9 mouse cellular contexts compared by ENCODE assay signal in genomic region chr9:27192761-27193591, GRCm38 (mm10). TPM values are rescaled to one million over a fixed set of nuclear protein-coding genes. Genes with fewer than 3 reads are reported as not detected.
DNase-seq lines count a peak whose midpoint lies in the region; ATAC-seq and TF ChIP-seq lines count a peak whose summit lies in the region.
"Had no signal": no experiment of that assay in that cellular context is flagged by ENCODE, and none has a peak within 500 bp of the region (broad histone marks: within the 10 kb centered on the region; RNA-seq: fewer than 3 reads in every experiment).

No protein-coding gene starts in this region.

- H3K9me3 ChIP-seq in intestine, embryonic 14.5 days (ENCODE audit: control insufficient read depth, low read length) = no peaks in the 10 kb centered on the region
- H3K9me3 ChIP-seq in intestine, postnatal 0 days (ENCODE audit: control insufficient read depth) = no peaks in the 10 kb centered on the region
- H3K9me3 ChIP-seq in embryonic facial prominence, embryonic 12.5 days = no peaks in the 10 kb centered on the region
- no peaks in the 10 kb centered on the region for H3K9me3 ChIP-seq in midbrain, embryonic 14.5 days (ENCODE audit: control insufficient read depth, low read length)
- H3K9me3 ChIP-seq: embryonic facial prominence, embryonic 13.5 days had no signal

- H3K27ac ChIP-seq in intestine, embryonic 14.5 days (ENCODE audit: low read depth) = peak overlapping the region; percentile 73; the same call in 1 of the 2 replicates
- no peak overlapping the region for H3K27ac ChIP-seq in intestine, postnatal 0 days (ENCODE audit: low read depth, low read length)
- H3K27ac ChIP-seq in embryonic facial prominence, embryonic 12.5 days = no peak overlapping the region
- peak overlapping the region; percentile 71 for H3K27ac ChIP-seq in midbrain, embryonic 14.5 days (replicated peaks; ENCODE audit: low read depth, low read length)
- H3K27ac ChIP-seq: embryonic facial prominence, embryonic 13.5 days had no signal

- H3K4me3 ChIP-seq in intestine, embryonic 14.5 days (ENCODE audit: low read depth, low read length) = no peak overlapping the region
- H3K4me3 ChIP-seq in intestine, postnatal 0 days (ENCODE audit: low read depth, low read length) = no peak overlapping the region
- H3K4me3 ChIP-seq in embryonic facial prominence, embryonic 12.5 days = no peak overlapping the region
- no peak overlapping the region for H3K4me3 ChIP-seq in midbrain, embryonic 14.5 days (replicated peaks; ENCODE audit: low read depth, low read length)

- H3K36me3 ChIP-seq in intestine, embryonic 14.5 days (ENCODE audit: control insufficient read depth, insufficient read depth, low read length) = no peaks in the 10 kb centered on the region
- H3K36me3 ChIP-seq in intestine, postnatal 0 days (ENCODE audit: control insufficient read depth, insufficient read depth) = no peaks in the 10 kb centered on the region
- no peaks in the 10 kb centered on the region for H3K36me3 ChIP-seq in embryonic facial prominence, embryonic 12.5 days
- no peaks in the 10 kb centered on the region for H3K36me3 ChIP-seq in midbrain, embryonic 14.5 days (ENCODE audit: control insufficient read depth, insufficient read depth, low read length)
- H3K36me3 ChIP-seq: embryonic facial prominence, embryonic 13.5 days had no signal

- peaks cover 20% of the 10 kb centered on the region for H3K4me1 ChIP-seq in intestine, embryonic 14.5 days (replicated peaks; ENCODE audit: control insufficient read depth, insufficient read depth, low read length)
- 0 out of 2 replicates have a peak, but pooled peaks cover 3% of the 10 kb centered on the region for H3K4me1 ChIP-seq in intestine, postnatal 0 days (replicated peaks; ENCODE audit: control insufficient read depth, insufficient read depth, low read length)
- H3K4me1 ChIP-seq in embryonic facial prominence, embryonic 12.5 days = peaks cover 23% of the 10 kb centered on the region
- H3K4me1 ChIP-seq in midbrain, embryonic 14.5 days (ENCODE audit: control insufficient read depth, insufficient read depth, low read length) = peaks cover 25% of the 10 kb centered on the region

- H3K27me3 ChIP-seq in intestine, embryonic 14.5 days (replicated peaks; ENCODE audit: control insufficient read depth, insufficient read depth, low read length) = no peaks in the 10 kb centered on the region
- no peaks in the 10 kb centered on the region for H3K27me3 ChIP-seq in intestine, postnatal 0 days (replicated peaks; ENCODE audit: control insufficient read depth, insufficient read depth, low read length)
- no peaks in the 10 kb centered on the region for H3K27me3 ChIP-seq in embryonic facial prominence, embryonic 12.5 days
- 0 out of 2 replicates have a peak, but pooled peaks cover 3% of the 10 kb centered on the region for H3K27me3 ChIP-seq in midbrain, embryonic 14.5 days (ENCODE audit: control insufficient read depth, insufficient read depth, low read length)
- H3K27me3 ChIP-seq: embryonic facial prominence, embryonic 13.5 days had no signal

- no peak overlapping the region for H3K4me2 ChIP-seq in intestine, embryonic 14.5 days (ENCODE audit: low read length)
- H3K4me2 ChIP-seq in intestine, postnatal 0 days (replicated peaks; ENCODE audit: low read depth) = no peak overlapping the region
- H3K4me2 ChIP-seq in embryonic facial prominence, embryonic 12.5 days (replicated peaks) = no peak overlapping the region
- peak overlapping the region; percentile 57; the same call in 1 of the 2 replicates for H3K4me2 ChIP-seq in midbrain, embryonic 14.5 days (ENCODE audit: low read length)

- no peak overlapping the region for H3K9ac ChIP-seq in intestine, embryonic 14.5 days (ENCODE audit: low read length)
- H3K9ac ChIP-seq in intestine, postnatal 0 days (ENCODE audit: low read depth, low read length) = no peak overlapping the region
- H3K9ac ChIP-seq in embryonic facial prominence, embryonic 12.5 days = 0 out of 2 replicates have a peak overlapping the region, but pooled peaks have one; percentile 1
- H3K9ac ChIP-seq in midbrain, embryonic 14.5 days (replicated peaks; ENCODE audit: low read length) = no peak overlapping the region
- H3K9ac ChIP-seq: embryonic facial prominence, embryonic 13.5 days had no signal

- 62% methylated on average over 10 of the region's 10 CpGs for WGBS in intestine, embryonic 14.5 days
- 57% methylated on average over 10 of the region's 10 CpGs for WGBS in intestine, postnatal 0 days
- WGBS in embryonic facial prominence, embryonic 12.5 days = 55% methylated on average over 10 of the region's 10 CpGs
- WGBS in midbrain, embryonic 14.5 days = 64% methylated on average over 10 of the region's 10 CpGs

- intact Hi-C loops in heart, postnatal 25 days (cut with DNase I) = no loop called here

- TF ChIP-seq CTCF in intestine, postnatal 0 days (IDR thresholded peaks at IDR 0.05; ENCODE audit: low read depth) = no peak

- no peak for DNase-seq in intestine, embryonic 14.5 days (ENCODE audit: low spot score)
- DNase-seq in heart, postnatal 25 days (ENCODE audit: low spot score) = peak; percentile 8
- no peak for DNase-seq in midbrain, embryonic 14.5 days
- DNase-seq in thymus, postnatal 14 days = no peak
- DNase-seq in layer of hippocampus, postnatal 36 days = no peak
- DNase-seq in right cerebral cortex, postnatal 10 days (ENCODE audit: low spot score in 2 of 2) = no peak

- no peak for ATAC-seq in intestine, embryonic 14.5 days (replicated peaks; ENCODE audit: low FRiP score, low TSS enrichment, low read depth)
- no peak for ATAC-seq in intestine, postnatal 0 days
- ATAC-seq in embryonic facial prominence, embryonic 12.5 days (ENCODE audit: insufficient number of reproducible peaks, insufficient read depth, low FRiP score, low TSS enrichment) = no peak
- ATAC-seq in midbrain, embryonic 14.5 days (ENCODE audit: low FRiP score, low TSS enrichment) = no peak

RNA-seq across cellular contexts. Expression of gene Jam3, which starts 37.8 kb away (rescaled TPM):
- 60.0 and 63.4 TPM in 2 replicates for polyA plus RNA-seq in intestine, embryonic 14.5 days (2014; fragmentation: Nextera tagmentation; extraction: Ambion mirVana)
- polyA plus RNA-seq in intestine, postnatal 0 days (2015; fragmentation: Nextera tagmentation; extraction: Ambion mirVana) = 17.8 and 20.3 TPM in 2 replicates
- 111 and 120 TPM in 2 replicates for polyA plus RNA-seq in embryonic facial prominence, embryonic 12.5 days (2016; fragmentation: Nextera tagmentation; extraction: Ambion mirVana)
- 10 to 100 TPM; 13.0 to 16.6 TPM for total RNA-seq in heart, postnatal 25 days (2021)
- 46.9 and 62.4 TPM in 2 replicates for polyA plus RNA-seq in midbrain, embryonic 14.5 days (2014; fragmentation: Nextera tagmentation; extraction: Ambion mirVana)
- total RNA-seq in layer of hippocampus, postnatal 36 days (2021) = 10 to 100 TPM; 42.5 to 43.2 TPM

Comparison
In these comparisons a context has a peak if more than half of its experiments do, and no peak if none do; other contexts are left out.
1. H3K27ac ChIP-seq: peak in intestine, embryonic 14.5 days (single experiment) and midbrain, embryonic 14.5 days (single experiment); none in intestine, postnatal 0 days (single experiment) and embryonic facial prominence, embryonic 12.5 days (single experiment).